Mouse (Mus musculus) erythroblast, embryonic 14.5 days (primary cell): Measurements from ENCODE around the gene Scgb1b12. TPM values are rescaled to one million over a fixed set of nuclear protein-coding genes. Genes with fewer than 3 reads are reported as not detected.
"Not testable (repeated sequence)": the region's sequence is repeated elsewhere in the genome, so short reads cannot be mapped to it uniquely, and the experiment has no call there.

Experiments
- H3K27me3 ChIP-seq: 2 replicates; pipeline ENCODE4 v1.6.1; 2012; ENCODE audit warnings: inconsistent platforms; ENCODE audit not compliant: control insufficient read depth
- H3K36me3 ChIP-seq: 2 replicates; pipeline ENCODE4 v1.6.1; 2012; ENCODE audit warnings: mild to moderate bottlenecking, inconsistent platforms; ENCODE audit not compliant: control insufficient read depth
- H3K4me1 ChIP-seq: 2 replicates; pipeline ENCODE4 v1.6.1; 2012; ENCODE audit warnings: inconsistent platforms; ENCODE audit not compliant: control insufficient read depth
- H3K4me3 ChIP-seq: replicated peaks from 2 replicates; pipeline ENCODE3; 2012; ENCODE audit warnings: moderate library complexity, mild to moderate bottlenecking, inconsistent platforms
- H3K9me3 ChIP-seq: 2 replicates; pipeline ENCODE4 v1.6.1; 2012; ENCODE audit warnings: low read length, inconsistent platforms, mixed read lengths; ENCODE audit not compliant: control insufficient read depth
- polyA plus RNA-seq: library from polyadenylated mRNA; stranded (reverse); fragments of >175 nt; gene quantifications from 2 replicates; pipeline ENCODE4 v1.2.3, GENCODE M21; 2012

The Scgb1b12 gene
- not detected in 2 replicates for polyA plus RNA-seq

GRCm38 (mm10) chr7:32333882-32334281 is at the start of gene Scgb1b12:
Scgb1b12 (plus strand) TSS chr7:32334182.
- H3K4me1 ChIP-seq, H3K4me3 ChIP-seq, H3K36me3 ChIP-seq, H3K9me3 ChIP-seq, H3K27me3 ChIP-seq: not testable (repeated sequence)

DNA sequence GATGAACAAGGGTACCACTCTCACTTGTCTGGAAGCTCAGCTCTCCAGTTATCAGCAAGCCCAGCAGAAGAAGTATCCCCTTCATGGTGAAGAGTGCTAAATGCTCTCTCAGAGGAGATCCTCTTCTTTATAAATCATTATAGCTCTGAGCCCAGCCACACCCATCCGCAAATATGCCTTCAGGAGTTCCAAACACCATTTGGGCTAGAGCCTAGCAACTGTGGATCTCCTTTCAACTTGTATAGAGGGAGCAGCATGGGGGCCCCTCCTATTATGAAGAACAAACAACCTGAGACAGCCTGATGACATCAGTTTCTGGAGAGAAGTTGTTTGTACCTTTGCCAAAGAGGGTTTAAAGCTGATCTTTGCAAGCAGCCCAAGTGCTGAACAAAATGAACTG is 6.8 kb upstream of the Scgb1b12 start, which contains the start of gene Scgb2b12:
Scgb2b12 (minus strand) TSS at position 101 of the 400 bp plus-strand sequence.
- not testable (repeated sequence) for H3K4me3 ChIP-seq, H3K27me3 ChIP-seq, H3K36me3 ChIP-seq, H3K4me1 ChIP-seq, H3K9me3 ChIP-seq

Other genes with a start within 250 kb of the Scgb1b12 start
- not detected in 2 replicates for gene Scgb1b10, start 233.3 kb upstream of the Scgb1b12 start, polyA plus RNA-seq
- gene Scgb2b11, start 123.0 kb upstream of the Scgb1b12 start, polyA plus RNA-seq = not detected in 2 replicates
- not detected in 2 replicates for gene Scgb1b11, start 111.3 kb upstream of the Scgb1b12 start, polyA plus RNA-seq
- not detected in 2 replicates for gene Scgb2b12, start 6.9 kb upstream of the Scgb1b12 start, polyA plus RNA-seq
- gene Scgb1b29, start 107.4 kb downstream of the Scgb1b12 start, polyA plus RNA-seq = not detected in 2 replicates